Mouse (Mus musculus): ENCODE data around the gene Gm36210.

GRCm38 (mm10) chr7:4900523-4900851, 5.8 kb downstream of the Gm36210 start:
- TF ChIP-seq POLR2A (IDR thresholded peaks at IDR 0.05; ENCODE audit: insufficient read depth, low read depth, low read length) (no peak), CTCF (IDR thresholded peaks at IDR 0.05; ENCODE audit: insufficient read depth, low read depth, low read length) (no peak)
